Mouse (Mus musculus): ENCODE measurements around the gene Gria1. TPM values are rescaled to one million over a fixed set of nuclear protein-coding genes. Genes with fewer than 3 reads are reported as not detected.

The Gria1 gene
- polyA plus RNA-seq, 1 experiment = 0.01 TPM

- Histone ChIP-seq H3K4me3 (ENCODE audit: extremely low read depth, insufficient read depth, insufficient read length) (no peak overlapping the region), H3K27ac (ENCODE audit: insufficient read depth, low read length) (no peak overlapping the region), H3K4me1 (ENCODE audit: control insufficient read depth, insufficient read depth, insufficient read length) (no peaks in the 10 kb centered on the region), H3K27me3 (ENCODE audit: control insufficient read depth, insufficient read depth, low read length) (no peaks in the 10 kb centered on the region), H3K36me3 (ENCODE audit: control insufficient read depth, insufficient read depth, low read length) (no peaks in the 10 kb centered on the region)
- DNase-seq (ENCODE audit: low read depth in 1 of 2, low spot score in 2 of 2) = no peak
- TF ChIP-seq CTCF (IDR thresholded peaks at IDR 0.05; ENCODE audit: extremely low read depth, insufficient read depth, insufficient read length, insufficient replicate concordance) = no peak
- no peak for TF ChIP-seq POLR2A (IDR thresholded peaks at IDR 0.05; ENCODE audit: low read depth, low read length)
- 80% methylated on average over 4 of the region's 4 CpGs for WGBS
Measured at GRCm38 (mm10) chr11:57248870-57249269, 237.7 kb downstream of the Gria1 start.

GRCm38 (mm10) chr11:57250129-57250528 is 238.9 kb downstream of the Gria1 start:
- H3K4me1 ChIP-seq (ENCODE audit: control insufficient read depth, insufficient read depth, insufficient read length) = no peaks in the 10 kb centered on the region
- H3K4me3 ChIP-seq (ENCODE audit: extremely low read depth, insufficient read depth, insufficient read length) = no peak overlapping the region
- 80% methylated on average over 7 of the region's 7 CpGs for whole genome bisulfite sequencing
- TF ChIP-seq CTCF (IDR thresholded peaks at IDR 0.05; ENCODE audit: extremely low read depth, insufficient read depth, insufficient read length, insufficient replicate concordance) = no peak
- no peak for TF ChIP-seq POLR2A (IDR thresholded peaks at IDR 0.05; ENCODE audit: low read depth, low read length)
- DNase-seq (ENCODE audit: low read depth in 1 of 2, low spot score in 2 of 2) = no peak
- H3K36me3 ChIP-seq (ENCODE audit: control insufficient read depth, insufficient read depth, low read length) = no peaks in the 10 kb centered on the region
- no peaks in the 10 kb centered on the region for H3K27me3 ChIP-seq (ENCODE audit: control insufficient read depth, insufficient read depth, low read length)
- H3K27ac ChIP-seq (ENCODE audit: insufficient read depth, low read length) = no peak overlapping the region

GRCm38 (mm10) chr11:57271687-57272086 is 260.5 kb downstream of the Gria1 start:
- Histone ChIP-seq H3K27me3 (ENCODE audit: control insufficient read depth, insufficient read depth, low read length) (no peaks in the 10 kb centered on the region), H3K4me3 (ENCODE audit: extremely low read depth, insufficient read depth, insufficient read length) (no peak overlapping the region), H3K27ac (ENCODE audit: insufficient read depth, low read length) (no peak overlapping the region), H3K36me3 (ENCODE audit: control insufficient read depth, insufficient read depth, low read length) (no peaks in the 10 kb centered on the region), H3K4me1 (ENCODE audit: control insufficient read depth, insufficient read depth, insufficient read length) (no peaks in the 10 kb centered on the region)
- 89% methylated on average over 8 of the region's 8 CpGs for WGBS
- TF ChIP-seq CTCF (IDR thresholded peaks at IDR 0.05; ENCODE audit: extremely low read depth, insufficient read depth, insufficient read length, insufficient replicate concordance) = no peak
- TF ChIP-seq POLR2A (IDR thresholded peaks at IDR 0.05; ENCODE audit: low read depth, low read length) = no peak
- DNase-seq (ENCODE audit: low read depth in 1 of 2, low spot score in 2 of 2) = no peak

GRCm38 (mm10) chr11:57274687-57275086 is 263.5 kb downstream of the Gria1 start:
- Histone ChIP-seq H3K27me3 (ENCODE audit: control insufficient read depth, insufficient read depth, low read length) (no peaks in the 10 kb centered on the region), H3K27ac (ENCODE audit: insufficient read depth, low read length) (no peak overlapping the region), H3K4me1 (ENCODE audit: control insufficient read depth, insufficient read depth, insufficient read length) (no peaks in the 10 kb centered on the region), H3K4me3 (ENCODE audit: extremely low read depth, insufficient read depth, insufficient read length) (no peak overlapping the region), H3K36me3 (ENCODE audit: control insufficient read depth, insufficient read depth, low read length) (no peaks in the 10 kb centered on the region)
- 89% methylated on average over 4 of the region's 4 CpGs for WGBS
- no peak for DNase-seq (ENCODE audit: low read depth in 1 of 2, low spot score in 2 of 2)
- no peak for TF ChIP-seq CTCF (IDR thresholded peaks at IDR 0.05; ENCODE audit: extremely low read depth, insufficient read depth, insufficient read length, insufficient replicate concordance)
- no peak for TF ChIP-seq POLR2A (IDR thresholded peaks at IDR 0.05; ENCODE audit: low read depth, low read length)

GRCm38 (mm10) chr11:57278056-57278455 is 266.9 kb downstream of the Gria1 start:
- no peak for DNase-seq (ENCODE audit: low read depth in 1 of 2, low spot score in 2 of 2)
- H3K27ac ChIP-seq (ENCODE audit: insufficient read depth, low read length) = no peak overlapping the region
- H3K4me3 ChIP-seq (ENCODE audit: extremely low read depth, insufficient read depth, insufficient read length) = no peak overlapping the region
- WGBS = 45% methylated on average over 9 of the region's 10 CpGs
- no peaks in the 10 kb centered on the region for H3K27me3 ChIP-seq (ENCODE audit: control insufficient read depth, insufficient read depth, low read length)
- H3K4me1 ChIP-seq (ENCODE audit: control insufficient read depth, insufficient read depth, insufficient read length) = no peaks in the 10 kb centered on the region
- TF ChIP-seq POLR2A (IDR thresholded peaks at IDR 0.05; ENCODE audit: low read depth, low read length) = no peak
- TF ChIP-seq CTCF (IDR thresholded peaks at IDR 0.05; ENCODE audit: extremely low read depth, insufficient read depth, insufficient read length, insufficient replicate concordance) = no peak
- no peaks in the 10 kb centered on the region for H3K36me3 ChIP-seq (ENCODE audit: control insufficient read depth, insufficient read depth, low read length)

- no peaks in the 10 kb centered on the region for H3K36me3 ChIP-seq (ENCODE audit: control insufficient read depth, insufficient read depth, low read length)
- no peak overlapping the region for H3K27ac ChIP-seq (ENCODE audit: insufficient read depth, low read length)
- DNase-seq (ENCODE audit: low read depth in 1 of 2, low spot score in 2 of 2) = no peak
- WGBS = 70% methylated on average over 2 of the region's 2 CpGs
- no peaks in the 10 kb centered on the region for H3K4me1 ChIP-seq (ENCODE audit: control insufficient read depth, insufficient read depth, insufficient read length)
- no peak overlapping the region for H3K4me3 ChIP-seq (ENCODE audit: extremely low read depth, insufficient read depth, insufficient read length)
- TF ChIP-seq CTCF (IDR thresholded peaks at IDR 0.05; ENCODE audit: extremely low read depth, insufficient read depth, insufficient read length, insufficient replicate concordance) = no peak
- TF ChIP-seq POLR2A (IDR thresholded peaks at IDR 0.05; ENCODE audit: low read depth, low read length) = no peak
- H3K27me3 ChIP-seq (ENCODE audit: control insufficient read depth, insufficient read depth, low read length) = no peaks in the 10 kb centered on the region
Measured at GRCm38 (mm10) chr11:57286119-57286518, 274.9 kb downstream of the Gria1 start.

- TF ChIP-seq CTCF (IDR thresholded peaks at IDR 0.05; ENCODE audit: extremely low read depth, insufficient read depth, insufficient read length, insufficient replicate concordance) (no peak), POLR2A (IDR thresholded peaks at IDR 0.05; ENCODE audit: low read depth, low read length) (no peak)
- H3K27me3 ChIP-seq (ENCODE audit: control insufficient read depth, insufficient read depth, low read length) = no peaks in the 10 kb centered on the region
- H3K36me3 ChIP-seq (ENCODE audit: control insufficient read depth, insufficient read depth, low read length) = no peaks in the 10 kb centered on the region
- H3K27ac ChIP-seq (ENCODE audit: insufficient read depth, low read length) = no peak overlapping the region
- no peak overlapping the region for H3K4me3 ChIP-seq (ENCODE audit: extremely low read depth, insufficient read depth, insufficient read length)
- 93% methylated on average over 8 of the region's 8 CpGs for whole genome bisulfite sequencing
- H3K4me1 ChIP-seq (ENCODE audit: control insufficient read depth, insufficient read depth, insufficient read length) = no peaks in the 10 kb centered on the region
- DNase-seq (ENCODE audit: low read depth in 1 of 2, low spot score in 2 of 2) = no peak
Measured at GRCm38 (mm10) chr11:57297376-57297775, 286.2 kb downstream of the Gria1 start.
